Mouse (Mus musculus): ENCODE results near the gene Gm49450. TPM values are rescaled to one million over a fixed set of nuclear protein-coding genes. Genes with fewer than 3 reads are reported as not detected.
A peak's percentile ranks its signal among the peaks of the same experiment; 100 is the strongest.

Gm49450 gene
- polyA plus RNA-seq, 1 experiment from 2014 or later: not detected

DNA sequence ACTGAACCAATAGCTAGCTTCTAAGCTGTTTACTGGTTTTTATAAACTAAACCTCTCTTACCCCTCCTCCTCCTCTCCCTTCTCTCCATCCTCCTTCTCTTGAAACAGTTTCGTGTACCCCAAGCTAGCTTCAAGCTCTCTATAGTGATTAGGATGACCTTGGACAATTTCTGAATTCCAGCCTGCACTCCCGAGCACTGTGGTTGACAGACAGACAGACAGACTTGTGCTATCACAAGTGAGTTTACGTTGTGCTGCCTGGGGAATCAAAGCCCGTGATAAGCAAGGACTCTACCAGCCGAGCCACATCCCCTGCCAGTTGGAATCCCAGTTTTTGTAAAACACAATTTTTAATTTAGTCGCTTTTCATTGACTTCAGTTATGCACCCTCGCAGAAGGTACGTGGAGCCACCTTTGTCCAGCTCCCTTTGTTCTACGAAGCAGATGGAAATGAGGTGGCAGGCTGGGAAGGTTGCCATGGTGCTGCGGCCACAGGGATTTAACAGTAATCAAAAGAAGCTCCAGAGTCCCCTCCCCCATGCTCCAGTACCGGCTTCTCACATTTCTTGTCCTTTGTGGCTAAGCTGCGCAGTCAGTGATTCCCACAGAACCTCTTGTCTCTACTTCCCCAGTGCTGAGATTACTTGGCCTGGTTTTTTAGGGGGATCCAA lies 15.5 kb upstream of the Gm49450 start:
- Histone ChIP-seq H3K36me3 (ENCODE audit: control insufficient read depth, insufficient read depth, low read length) (no peaks in the 10 kb centered on the region), H3K4me1 (ENCODE audit: control insufficient read depth, insufficient read depth, low read length) (0 out of 2 replicates have a peak, but pooled peaks cover 5% of the 10 kb centered on the region), H3K9ac (ENCODE audit: low read length) (no peak overlapping the region), H3K27ac (replicated peaks; ENCODE audit: low read depth, low read length) (no peak overlapping the region), H3K27me3 (ENCODE audit: control insufficient read depth, insufficient read depth, low read length) (no peaks in the 10 kb centered on the region), H3K9me3 (ENCODE audit: control insufficient read depth, low read length) (no peaks in the 10 kb centered on the region), H3K4me3 (ENCODE audit: low read depth, low read length) (no peak overlapping the region), H3K4me2 (ENCODE audit: low read depth, severe bottlenecking) (no peak overlapping the region)
- ATAC-seq (ENCODE audit: insufficient number of reproducible peaks, low FRiP score, low TSS enrichment, low read depth) (no peak), DNase-seq (ENCODE audit: low spot score) (peak; percentile 81)
- 12% methylated on average over 12 of the region's 12 CpGs for WGBS

GRCm38 (mm10) chr15:98959531-98959930 lies 6.2 kb upstream of the Gm49450 start:
- Histone ChIP-seq H3K27me3 (ENCODE audit: control insufficient read depth, insufficient read depth, low read length) (no peaks in the 10 kb centered on the region), H3K4me3 (ENCODE audit: low read depth, low read length) (no peak overlapping the region), H3K4me1 (ENCODE audit: control insufficient read depth, insufficient read depth, low read length) (peaks cover 3% of the 10 kb centered on the region; the same call in 1 of the 2 replicates), H3K36me3 (ENCODE audit: control insufficient read depth, insufficient read depth, low read length) (no peaks in the 10 kb centered on the region), H3K9ac (ENCODE audit: low read length) (no peak overlapping the region), H3K9me3 (ENCODE audit: control insufficient read depth, low read length) (no peaks in the 10 kb centered on the region), H3K27ac (replicated peaks; ENCODE audit: low read depth, low read length) (no peak overlapping the region), H3K4me2 (ENCODE audit: low read depth, severe bottlenecking) (no peak overlapping the region)
- DNase-seq (ENCODE audit: low spot score) (no peak), ATAC-seq (ENCODE audit: insufficient number of reproducible peaks, low FRiP score, low TSS enrichment, low read depth) (no peak)
- 90% methylated on average over 3 of the region's 3 CpGs for WGBS

GRCm38 (mm10) chr15:98958901-98959420 lies 5.6 kb upstream of the Gm49450 start:
- H3K27ac ChIP-seq (replicated peaks; ENCODE audit: low read depth, low read length): no peak overlapping the region
- H3K9ac ChIP-seq (ENCODE audit: low read length): no peak overlapping the region
- no peaks in the 10 kb centered on the region for H3K36me3 ChIP-seq (ENCODE audit: control insufficient read depth, insufficient read depth, low read length)
- no peak overlapping the region for H3K4me2 ChIP-seq (ENCODE audit: low read depth, severe bottlenecking)
- no peak for ATAC-seq (ENCODE audit: insufficient number of reproducible peaks, low FRiP score, low TSS enrichment, low read depth)
- no peaks in the 10 kb centered on the region for H3K27me3 ChIP-seq (ENCODE audit: control insufficient read depth, insufficient read depth, low read length)
- H3K4me3 ChIP-seq (ENCODE audit: low read depth, low read length): no peak overlapping the region
- H3K4me1 ChIP-seq (ENCODE audit: control insufficient read depth, insufficient read depth, low read length): peaks cover 7% of the 10 kb centered on the region; the same call in 1 of the 2 replicates
- no peak for DNase-seq (ENCODE audit: low spot score)
- 91% methylated on average over 4 of the region's 4 CpGs for WGBS
- no peaks in the 10 kb centered on the region for H3K9me3 ChIP-seq (ENCODE audit: control insufficient read depth, low read length)

DNA sequence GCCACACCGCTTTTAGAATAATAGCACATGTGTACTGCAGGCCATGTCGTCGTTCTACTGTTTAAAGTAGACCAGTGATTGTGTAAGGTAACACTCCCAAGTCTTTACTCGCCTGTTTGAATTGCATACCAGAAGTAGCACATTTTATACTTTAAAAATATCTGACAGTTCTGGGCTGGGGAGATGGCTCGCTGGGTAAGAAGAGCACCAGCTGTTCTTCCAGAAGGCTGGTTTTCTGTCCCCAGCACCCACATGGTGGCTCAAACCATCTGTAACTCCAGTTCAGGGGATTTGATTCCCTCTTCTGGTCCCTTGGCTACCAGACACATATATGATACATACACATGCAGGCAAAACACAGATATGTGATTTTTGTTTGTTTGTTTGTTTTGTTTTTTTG lies 4.1 kb upstream of the Gm49450 start:
- Histone ChIP-seq H3K4me3 (ENCODE audit: low read depth, low read length) (no peak overlapping the region), H3K4me1 (ENCODE audit: control insufficient read depth, insufficient read depth, low read length) (peaks cover 8% of the 10 kb centered on the region; the same call in 1 of the 2 replicates), H3K36me3 (ENCODE audit: control insufficient read depth, insufficient read depth, low read length) (no peaks in the 10 kb centered on the region), H3K4me2 (ENCODE audit: low read depth, severe bottlenecking) (no peak overlapping the region), H3K27ac (replicated peaks; ENCODE audit: low read depth, low read length) (no peak overlapping the region), H3K9ac (ENCODE audit: low read length) (no peak overlapping the region), H3K27me3 (ENCODE audit: control insufficient read depth, insufficient read depth, low read length) (no peaks in the 10 kb centered on the region), H3K9me3 (ENCODE audit: control insufficient read depth, low read length) (no peaks in the 10 kb centered on the region)
- ATAC-seq (ENCODE audit: insufficient number of reproducible peaks, low FRiP score, low TSS enrichment, low read depth) (no peak), DNase-seq (ENCODE audit: low spot score) (no peak)
- whole genome bisulfite sequencing: 88% methylated on average over 5 of the region's 5 CpGs

GRCm38 (mm10) chr15:98956000-98956399 lies 2.6 kb upstream of the Gm49450 start:
- no peak overlapping the region for H3K27ac ChIP-seq (replicated peaks; ENCODE audit: low read depth, low read length)
- no peak for ATAC-seq (ENCODE audit: insufficient number of reproducible peaks, low FRiP score, low TSS enrichment, low read depth)
- H3K4me1 ChIP-seq (ENCODE audit: control insufficient read depth, insufficient read depth, low read length): peaks cover 8% of the 10 kb centered on the region; the same call in 1 of the 2 replicates
- DNase-seq (ENCODE audit: low spot score): no peak
- H3K9ac ChIP-seq (ENCODE audit: low read length): no peak overlapping the region
- H3K9me3 ChIP-seq (ENCODE audit: control insufficient read depth, low read length): no peaks in the 10 kb centered on the region
- H3K4me3 ChIP-seq (ENCODE audit: low read depth, low read length): no peak overlapping the region
- no peaks in the 10 kb centered on the region for H3K27me3 ChIP-seq (ENCODE audit: control insufficient read depth, insufficient read depth, low read length)
- H3K4me2 ChIP-seq (ENCODE audit: low read depth, severe bottlenecking): no peak overlapping the region
- no peaks in the 10 kb centered on the region for H3K36me3 ChIP-seq (ENCODE audit: control insufficient read depth, insufficient read depth, low read length)
- WGBS: 94% methylated on average over 4 of the region's 4 CpGs

DNA sequence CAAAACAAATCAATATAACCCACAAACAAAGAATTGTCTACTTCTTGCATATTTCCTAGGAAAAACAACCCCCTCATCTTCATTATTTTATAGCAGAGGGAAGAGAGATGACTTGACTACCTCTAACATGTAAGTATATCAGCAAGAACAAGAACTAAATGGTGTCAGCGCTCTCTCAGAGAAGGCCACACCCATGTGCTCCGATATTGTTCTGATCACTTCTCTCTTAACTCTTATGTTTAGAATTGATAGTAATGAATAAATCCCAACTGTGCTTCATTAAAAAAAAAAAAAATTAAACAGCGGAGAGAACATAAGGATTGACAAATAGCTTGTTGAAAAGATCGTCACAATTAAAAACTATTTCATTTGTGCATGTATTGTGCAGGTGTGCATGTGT lies 2.0 kb upstream of the Gm49450 start:
- DNase-seq (ENCODE audit: low spot score) (no peak), ATAC-seq (ENCODE audit: insufficient number of reproducible peaks, low FRiP score, low TSS enrichment, low read depth) (no peak)
- Histone ChIP-seq H3K9me3 (ENCODE audit: control insufficient read depth, low read length) (no peaks in the 10 kb centered on the region), H3K4me2 (ENCODE audit: low read depth, severe bottlenecking) (no peak overlapping the region), H3K9ac (ENCODE audit: low read length) (no peak overlapping the region), H3K4me3 (ENCODE audit: low read depth, low read length) (no peak overlapping the region), H3K36me3 (ENCODE audit: control insufficient read depth, insufficient read depth, low read length) (no peaks in the 10 kb centered on the region), H3K4me1 (ENCODE audit: control insufficient read depth, insufficient read depth, low read length) (peaks cover 8% of the 10 kb centered on the region; the same call in 1 of the 2 replicates), H3K27ac (replicated peaks; ENCODE audit: low read depth, low read length) (no peak overlapping the region), H3K27me3 (ENCODE audit: control insufficient read depth, insufficient read depth, low read length) (no peaks in the 10 kb centered on the region)
- 84% methylated on average over 4 of the region's 4 CpGs for WGBS

GRCm38 (mm10) chr15:98954425-98955253 lies 1.3 kb upstream of the Gm49450 start:
- H3K9me3 ChIP-seq (ENCODE audit: control insufficient read depth, low read length): no peaks in the 10 kb centered on the region
- no peak for ATAC-seq (ENCODE audit: insufficient number of reproducible peaks, low FRiP score, low TSS enrichment, low read depth)
- peaks cover 8% of the 10 kb centered on the region; the same call in 1 of the 2 replicates for H3K4me1 ChIP-seq (ENCODE audit: control insufficient read depth, insufficient read depth, low read length)
- no peaks in the 10 kb centered on the region for H3K27me3 ChIP-seq (ENCODE audit: control insufficient read depth, insufficient read depth, low read length)
- no peaks in the 10 kb centered on the region for H3K36me3 ChIP-seq (ENCODE audit: control insufficient read depth, insufficient read depth, low read length)
- no peak overlapping the region for H3K4me3 ChIP-seq (ENCODE audit: low read depth, low read length)
- WGBS: 27% methylated on average over 14 of the region's 14 CpGs
- peak; percentile 52 for DNase-seq (ENCODE audit: low spot score)
- H3K9ac ChIP-seq (ENCODE audit: low read length): peak overlapping the region; percentile 32
- H3K27ac ChIP-seq (replicated peaks; ENCODE audit: low read depth, low read length): peak overlapping the region; percentile 23; the same call in 1 of the 2 replicates
- peak overlapping the region; percentile 13; the same call in 1 of the 2 replicates for H3K4me2 ChIP-seq (ENCODE audit: low read depth, severe bottlenecking)

DNA sequence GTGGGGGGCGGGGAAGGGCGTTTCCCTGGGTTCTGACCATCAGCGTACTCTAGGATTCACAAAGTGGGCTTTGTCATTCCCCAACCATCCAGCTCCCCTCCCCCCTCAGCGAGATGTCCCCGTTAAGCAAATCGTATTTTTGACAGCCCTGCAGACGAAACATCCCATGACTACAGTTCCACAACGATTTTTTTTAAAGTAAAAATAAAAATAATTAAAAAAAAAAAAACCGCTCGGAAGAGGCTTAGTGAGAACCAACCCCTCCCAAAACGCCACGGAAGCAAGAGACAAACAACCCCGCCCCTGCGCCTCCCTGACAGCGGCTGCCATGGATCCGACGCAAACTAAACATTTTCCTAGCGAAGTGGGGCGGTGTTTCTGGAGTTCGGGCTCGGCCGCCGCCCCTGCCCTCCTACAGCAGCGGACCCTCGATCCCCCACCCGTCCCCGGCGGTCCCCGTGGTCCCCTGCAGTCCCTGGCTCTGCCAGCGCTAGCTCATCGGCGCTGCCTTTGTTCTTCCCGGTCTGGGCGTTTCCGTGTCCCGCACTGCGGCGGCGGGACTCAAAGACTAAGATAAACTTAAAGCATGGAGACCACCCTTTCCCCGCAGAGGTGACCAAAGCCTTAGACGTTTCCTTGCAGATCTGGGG lies 475 bp downstream of the Gm49450 start:
- under 1% methylated on average over 41 of the region's 41 CpGs for WGBS
- peak; percentile 91 for DNase-seq (ENCODE audit: low spot score)
- peak; percentile 84 for ATAC-seq (ENCODE audit: insufficient number of reproducible peaks, low FRiP score, low TSS enrichment, low read depth)
- peak overlapping the region; percentile 59 for H3K4me2 ChIP-seq (ENCODE audit: low read depth, severe bottlenecking)
- H3K4me3 ChIP-seq (ENCODE audit: low read depth, low read length): peak overlapping the region; percentile 63
- peak overlapping the region; percentile 97 for H3K27ac ChIP-seq (replicated peaks; ENCODE audit: low read depth, low read length)
- no peaks in the 10 kb centered on the region for H3K36me3 ChIP-seq (ENCODE audit: control insufficient read depth, insufficient read depth, low read length)
- peaks cover 8% of the 10 kb centered on the region; the same call in 1 of the 2 replicates for H3K4me1 ChIP-seq (ENCODE audit: control insufficient read depth, insufficient read depth, low read length)
- H3K9ac ChIP-seq (ENCODE audit: low read length): peak overlapping the region; percentile 88
- no peaks in the 10 kb centered on the region for H3K9me3 ChIP-seq (ENCODE audit: control insufficient read depth, low read length)
- H3K27me3 ChIP-seq (ENCODE audit: control insufficient read depth, insufficient read depth, low read length): no peaks in the 10 kb centered on the region

Measured in limb, embryonic 11.5 days (tissue).